Mouse (Mus musculus) gastrocnemius, postnatal 14 days (tissue): ENCODE measurements at regions not wholly inside any gene's neighbourhood (a gene's known extent, or its start where the extent isn't known, plus 50 kb on each side); places are given as distances from the start of the nearest gene placed in this dataset.

Experiments used
- DNase-seq: peaks from one replicate; pipeline ENCODE4 v3.0.0; 2021; ENCODE audit warnings: mixed read lengths
- intact Hi-C: fragments of 180-260 bp; cut with DNase I; formaldehyde crosslinking; loops from one replicate; pipeline ENCODE4 v1.15.1; 2025; ENCODE audit warnings: low total_unique reads

- intact Hi-C loops, result no loop called here
- DNase-seq, result no peak
Measured at GRCm38 (mm10) chr2:8562948-8563347, 1053.6 kb upstream of the Celf2 start.

GRCm38 (mm10) chr2:8546116-8546515 is 1036.8 kb upstream of the Celf2 start:
- intact Hi-C loops, result no loop called here
- no peak for DNase-seq

GRCm38 (mm10) chr2:8536842-8537241 is 1027.5 kb upstream of the Celf2 start:
- no peak for DNase-seq
- intact Hi-C loops, result no loop called here

GRCm38 (mm10) chr2:8498466-8498865 is 989.1 kb upstream of the Celf2 start:
- no peak for DNase-seq
- intact Hi-C loops, result no loop called here

DNA sequence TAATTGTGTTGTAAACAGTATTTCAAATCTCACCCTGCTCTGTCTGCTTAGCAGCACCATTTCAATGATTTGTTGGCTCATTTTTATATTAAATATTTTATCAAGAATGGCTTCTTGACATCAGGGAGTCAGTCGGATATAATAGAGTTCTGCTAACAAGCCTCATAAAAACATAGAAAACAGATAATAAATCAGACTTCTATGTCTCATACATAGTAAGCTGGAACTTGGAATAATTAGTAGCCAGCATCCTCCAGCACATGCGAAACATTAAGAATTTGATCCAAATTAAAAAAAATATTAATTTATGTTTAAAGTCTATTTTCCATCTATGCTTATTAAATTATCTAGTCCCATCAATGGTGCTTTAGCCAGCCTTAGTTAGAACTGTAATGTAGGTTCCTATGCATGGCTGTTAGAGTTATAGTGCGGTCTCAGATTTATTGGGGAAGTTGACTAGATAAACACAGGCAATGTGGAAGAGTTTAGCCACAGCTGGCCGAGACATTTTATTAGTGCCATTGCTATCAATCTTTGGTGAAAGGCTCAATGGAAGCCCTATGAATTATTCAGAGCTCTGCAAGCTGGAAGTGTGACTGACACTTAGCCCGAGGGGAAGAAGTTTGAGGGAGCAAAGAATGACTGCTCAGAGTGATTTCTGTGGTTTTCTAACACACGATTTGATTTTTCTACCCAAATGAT is 968.6 kb upstream of the Celf2 start:
- no peak for DNase-seq
- intact Hi-C loops, result no loop called here

GRCm38 (mm10) chr2:8470546-8470945 is 961.2 kb upstream of the Celf2 start:
- intact Hi-C loops, result no loop called here
- DNase-seq, result no peak

DNA sequence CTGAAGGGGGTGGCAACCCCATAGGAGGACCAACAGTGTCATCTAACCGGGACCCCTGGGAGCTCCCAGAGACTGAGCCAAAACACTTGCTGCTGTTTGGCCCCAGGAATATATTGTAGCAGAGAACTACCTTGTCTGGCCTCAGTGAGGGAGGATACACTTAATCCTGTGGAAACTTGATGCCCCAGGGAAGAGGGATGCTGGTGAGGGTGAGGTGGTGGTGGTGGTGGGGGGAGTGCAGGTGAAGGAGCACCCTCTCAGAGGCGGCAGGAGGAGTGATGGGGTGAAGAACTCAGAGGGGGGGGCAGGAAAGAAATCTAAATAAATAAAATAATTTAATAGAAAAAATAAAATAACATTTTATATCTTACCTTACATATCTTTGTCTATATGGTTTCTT is 959.6 kb upstream of the Celf2 start:
- intact Hi-C loops, result no loop called here
- no peak for DNase-seq

DNA sequence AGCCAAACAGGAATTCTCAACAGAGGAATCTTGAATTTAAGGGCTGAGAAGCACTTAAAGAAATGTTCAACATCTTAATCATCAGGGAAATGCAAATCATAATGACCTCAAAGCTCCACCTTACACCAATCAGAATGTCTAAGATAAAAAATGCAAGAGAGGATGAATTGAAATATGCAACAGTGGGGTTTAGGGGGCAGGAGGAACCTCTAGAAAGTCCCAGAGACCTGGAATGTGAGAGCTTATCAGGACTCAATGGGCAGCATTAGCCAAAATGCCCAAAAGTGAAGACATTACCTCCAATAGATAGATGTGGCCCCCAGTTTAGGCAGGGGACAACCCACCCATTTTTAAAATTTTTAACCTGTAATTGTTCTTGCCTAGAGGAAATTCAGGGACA is 959.0 kb upstream of the Celf2 start:
- intact Hi-C loops, result no loop called here

GRCm38 (mm10) chr2:8467531-8468203 is 958.3 kb upstream of the Celf2 start:
- no peak for DNase-seq
- intact Hi-C loops, result no loop called here

More for the DNA sequence above, 959.0 kb upstream of the Celf2 start:
- DNase-seq, result no peak

DNA sequence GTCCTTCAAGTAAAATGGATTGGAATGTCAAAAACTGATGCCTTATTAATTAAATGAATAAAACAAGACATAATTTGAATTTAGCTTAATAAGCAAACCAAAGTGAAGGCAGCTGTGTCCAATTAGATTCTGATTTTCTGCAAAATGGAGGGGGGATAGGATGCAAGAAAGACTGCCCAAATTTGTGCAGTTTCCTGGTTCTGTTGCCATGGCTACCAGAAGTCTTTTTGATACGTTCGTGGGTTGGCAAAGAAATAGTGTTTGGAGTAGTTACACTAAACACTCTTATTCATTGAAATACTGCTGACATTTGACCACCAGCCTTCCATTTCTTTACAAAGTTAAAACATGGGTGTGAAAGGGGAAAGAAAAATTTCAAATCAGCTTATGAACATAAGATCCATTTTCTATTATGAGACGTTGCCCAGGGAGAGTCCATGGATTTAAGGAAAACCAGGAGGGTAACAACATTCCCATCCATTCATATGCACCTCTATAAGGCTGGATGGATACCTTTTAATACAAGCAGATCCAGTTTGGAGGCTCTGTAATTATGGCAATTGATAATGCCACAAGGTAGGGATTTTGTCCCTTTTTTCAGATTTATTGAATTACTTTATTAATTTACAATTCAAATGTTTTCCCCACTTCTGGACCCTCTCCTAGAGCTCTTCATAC is 943.3 kb upstream of the Celf2 start:
- DNase-seq, result no peak
- intact Hi-C loops, result no loop called here

DNA sequence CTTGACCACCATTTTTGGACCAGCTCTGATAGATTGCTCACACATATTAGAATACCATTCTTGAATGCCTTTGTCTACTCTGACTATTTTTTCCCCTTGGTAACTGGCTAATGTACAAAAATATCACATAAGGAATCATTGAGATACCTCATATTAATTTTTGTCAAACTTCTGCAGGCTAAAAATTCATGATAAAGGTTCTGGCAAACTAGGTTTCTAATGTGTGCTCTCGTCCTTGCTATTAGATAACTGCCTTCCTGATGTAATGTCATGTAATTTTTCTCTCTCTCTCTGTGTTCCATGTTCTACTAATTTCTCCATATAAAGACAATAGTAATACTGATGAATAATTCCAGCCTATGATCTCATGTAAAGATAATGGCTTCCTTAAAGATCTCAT is 931.9 kb upstream of the Celf2 start:
- intact Hi-C loops, result no loop called here
- no peak for DNase-seq

DNA sequence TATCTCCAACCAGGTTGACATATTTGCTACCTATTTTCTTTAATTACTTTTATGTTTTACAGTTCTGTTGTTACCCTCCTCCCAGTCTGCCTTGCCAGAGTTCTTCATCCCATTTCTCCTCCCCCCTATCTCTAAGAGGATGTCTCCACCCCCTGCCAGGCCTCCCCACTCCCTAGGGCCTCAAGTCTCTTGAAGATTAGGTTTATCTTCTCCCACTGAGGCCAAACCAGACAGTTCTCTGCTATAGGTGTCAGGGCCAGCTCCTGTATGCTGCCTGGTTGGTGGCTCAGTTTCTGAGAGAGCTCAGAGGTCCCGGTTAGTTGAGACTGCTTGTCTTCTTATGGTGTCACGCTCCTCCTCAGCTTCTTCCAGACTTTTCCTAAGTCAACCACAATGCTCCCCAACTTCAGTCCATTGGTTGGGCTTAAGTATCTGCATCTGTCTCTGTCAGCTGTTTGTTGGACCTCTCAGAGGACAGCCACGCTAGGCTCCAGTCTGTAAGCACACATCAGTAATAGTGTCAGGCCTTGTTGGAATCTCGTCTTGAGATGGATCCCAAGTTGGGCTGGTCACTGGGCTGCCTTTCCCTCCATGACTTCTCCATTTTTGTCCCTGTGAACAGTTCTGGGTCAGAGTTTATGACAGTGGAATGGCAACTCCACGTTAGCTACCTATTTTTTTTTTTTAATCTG is 920.4 kb upstream of the Celf2 start:
- no peak for DNase-seq
- intact Hi-C loops, result no loop called here

GRCm38 (mm10) chr2:8428145-8428544 is 918.8 kb upstream of the Celf2 start:
- no peak for DNase-seq
- intact Hi-C loops, result no loop called here

DNA sequence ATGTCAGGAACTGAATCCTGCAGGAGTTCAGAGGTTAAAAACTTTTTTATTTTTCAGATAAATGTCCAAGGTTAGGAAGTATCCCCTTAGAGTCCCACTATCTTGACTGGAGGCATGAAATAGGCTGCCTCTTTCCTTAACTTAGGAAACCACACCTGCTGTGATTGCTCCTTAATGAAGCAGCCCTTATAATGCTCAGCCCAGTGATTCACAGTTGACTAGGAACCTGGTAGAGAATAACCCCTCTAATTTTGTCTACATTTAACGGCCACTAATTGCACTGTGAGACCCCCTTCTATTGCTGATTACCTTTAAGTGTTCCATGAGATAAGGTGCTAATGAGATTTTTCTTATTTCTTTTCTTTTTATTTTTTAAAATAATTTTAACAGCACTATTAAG is 918.4 kb upstream of the Celf2 start:
- no peak for DNase-seq
- intact Hi-C loops, result no loop called here

- intact Hi-C loops, result no loop called here
- no peak for DNase-seq
Measured at GRCm38 (mm10) chr2:8415917-8416316, 906.6 kb upstream of the Celf2 start.

- intact Hi-C loops, result no loop called here
- DNase-seq, result no peak
Measured at GRCm38 (mm10) chr2:8394128-8394527, 884.8 kb upstream of the Celf2 start.

- DNase-seq, result no peak
- intact Hi-C loops, result no loop called here
Measured at GRCm38 (mm10) chr2:8389530-8389929, 880.2 kb upstream of the Celf2 start.

DNA sequence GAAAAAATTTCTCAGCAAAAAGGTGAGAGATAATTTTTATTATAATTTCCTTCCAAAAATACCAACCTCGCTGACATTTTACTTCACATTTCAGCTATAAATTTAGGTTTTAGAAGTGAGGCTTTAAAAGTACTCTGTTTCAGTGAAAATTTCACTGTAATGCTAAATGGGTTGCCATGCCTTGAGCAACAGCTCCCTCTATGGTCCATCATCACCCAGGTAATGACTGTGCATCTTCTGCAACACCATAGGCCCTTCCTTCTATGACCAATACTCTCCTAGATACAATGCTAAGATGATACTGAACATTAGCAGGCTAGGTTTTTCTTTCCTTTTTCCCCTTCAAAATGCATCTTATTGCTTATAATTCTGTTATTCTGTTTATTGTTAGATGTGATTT is 870.9 kb upstream of the Celf2 start:
- intact Hi-C loops, result no loop called here
- DNase-seq, result peak; percentile 9

DNA sequence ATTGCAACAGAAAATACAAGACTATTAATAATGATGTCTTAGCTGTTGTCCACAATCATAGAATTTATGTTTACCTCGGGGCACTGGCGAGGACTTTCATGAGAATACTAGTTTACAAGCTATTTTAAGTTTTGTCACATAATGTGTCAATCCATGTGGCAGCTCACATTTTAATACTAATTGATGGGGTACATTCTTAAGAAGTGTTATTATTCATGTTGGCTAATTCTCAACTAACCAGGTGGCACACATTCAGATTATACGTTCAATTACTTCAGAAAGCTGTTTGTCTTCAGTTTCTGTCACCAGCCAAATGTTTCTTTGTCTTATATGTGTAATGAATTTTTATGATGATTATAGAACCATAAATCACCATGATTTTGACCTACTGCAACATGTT is 870.2 kb upstream of the Celf2 start:
- no peak for DNase-seq
- intact Hi-C loops, result no loop called here

GRCm38 (mm10) chr2:8347867-8348266 is 838.5 kb upstream of the Celf2 start:
- intact Hi-C loops, result no loop called here
- no peak for DNase-seq
